Mouse (Mus musculus): Measurements from ENCODE around the gene Dync1li1.

GRCm38 (mm10) chr9:114660506-114660905 lies 28.1 kb upstream of the Dync1li1 start:
- TF ChIP-seq CTCF (IDR thresholded peaks at IDR 0.05 in 2 of 3, conservative IDR thresholded peaks at IDR 0.05 in 1 of 3; ENCODE audit: control insufficient read depth in 1 of 3, insufficient read depth in 1 of 3, low read depth in 2 of 3, low read length in 3 of 3, poor library complexity in 1 of 3, severe bottlenecking in 1 of 3): no peak
- no peak for TF ChIP-seq POLR2A (IDR thresholded peaks at IDR 0.05; ENCODE audit: control insufficient read depth in 1 of 2, insufficient read depth in 1 of 2, low read depth in 1 of 2, low read length in 2 of 2, poor library complexity in 1 of 2)
- TF ChIP-seq USF1 (IDR thresholded peaks at IDR 0.05; ENCODE audit: low read depth, low read length): no peak

Data from MEL (cell line).